In genomic region chr5:101757669-101758068, GRCm38 (mm10) we compare ENCODE assay signal across 14 mouse cellular contexts. TPM values are rescaled to one million over a fixed set of nuclear protein-coding genes. Genes with fewer than 3 reads are reported as not detected.
"Had no signal": no experiment of that assay in that cellular context is flagged by ENCODE, and none has a peak within 500 bp of the region (broad histone marks: within the 10 kb centered on the region; RNA-seq: fewer than 3 reads in every experiment).

No protein-coding gene starts in this region.

- H3K4me2 ChIP-seq: limb, embryonic 13.5 days; liver, embryonic 15.5 days; midbrain, embryonic 11.5 days had no signal

- DNase-seq: left cerebral cortex, postnatal 4 days; liver; lung, adult 2 months; lung, postnatal 14 days; lung, postnatal 4 days; midbrain, embryonic 14.5 days; thymus, adult 2 months; thymus, postnatal 36 days had no signal

- H3K9me3 ChIP-seq: limb, embryonic 13.5 days; liver, embryonic 15.5 days had no signal

- ATAC-seq: inflammation-experienced regulatory T-cells, adult 6 months had no signal

- H3K27ac ChIP-seq: kidney, postnatal 0 days; limb, embryonic 13.5 days; liver, embryonic 15.5 days had no signal

- H3K9ac ChIP-seq: limb, embryonic 13.5 days; liver, embryonic 15.5 days had no signal

- H3K4me3 ChIP-seq: limb, embryonic 13.5 days; liver, embryonic 15.5 days had no signal

- H3K36me3 ChIP-seq: limb, embryonic 13.5 days; liver, embryonic 15.5 days had no signal

- H3K4me1 ChIP-seq: limb, embryonic 13.5 days; liver, embryonic 15.5 days had no signal

RNA-seq across cellular contexts. Expression of gene Cds1, which starts 7.3 kb away (rescaled TPM):
- total RNA-seq: megakaryocyte-erythroid progenitor cell, adult 5-6 weeks had no signal
- polyA plus RNA-seq: inflammation-experienced regulatory T-cells, adult 6 months had no signal
